Mouse (Mus musculus) cerebellum, adult 11-12 months (tissue): Measurements from ENCODE around the gene Pimreg.
A peak's percentile ranks its signal among the peaks of the same experiment; 100 is the strongest.

Source experiments
- DNase-seq: peaks from one replicate; pipeline ENCODE4 v3.0.0; 2022

Gene Pimreg

GRCm38 (mm10) chr11:72031353-72031752 lies 10.5 kb upstream of the Pimreg start:
- DNase-seq: no peak

GRCm38 (mm10) chr11:72032091-72032490 lies 9.7 kb upstream of the Pimreg start:
- DNase-seq: no peak

GRCm38 (mm10) chr11:72032589-72032988 lies 9.2 kb upstream of the Pimreg start:
- DNase-seq: no peak

- DNase-seq: no peak
Measured at GRCm38 (mm10) chr11:72037409-72037808, 4.4 kb upstream of the Pimreg start, which contains the start of gene Aipl1. Gene Aipl1, minus strand, starts transcription at chr11:72037509.

DNA sequence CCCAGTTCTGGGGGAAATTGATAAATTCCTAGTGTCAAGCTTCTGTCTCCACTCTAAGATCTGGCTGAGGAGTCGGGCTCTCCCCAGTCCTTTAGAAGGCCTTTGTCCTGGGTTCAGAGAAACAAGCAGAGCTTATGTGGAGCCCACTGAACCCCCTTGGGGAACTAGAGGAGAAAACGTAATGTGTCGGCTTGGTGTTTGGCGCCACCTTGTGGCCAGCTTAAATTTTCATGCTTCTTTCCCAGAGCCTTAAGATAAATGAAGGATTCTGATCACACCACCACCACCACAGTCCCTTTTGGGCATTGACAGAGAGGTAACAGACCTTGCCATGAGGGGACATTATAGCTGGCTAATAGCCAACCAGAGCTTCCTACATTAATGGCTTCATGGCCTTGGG lies 3.8 kb upstream of the Pimreg start:
- DNase-seq: no peak

GRCm38 (mm10) chr11:72039599-72040386 lies 2.0 kb upstream of the Pimreg start:
- no peak for DNase-seq

- no peak for DNase-seq
Measured at GRCm38 (mm10) chr11:72041290-72041767, 503 bp upstream of the Pimreg start.

- DNase-seq: no peak
Measured at GRCm38 (mm10) chr11:72042631-72043030, 799 bp downstream of the Pimreg start.

DNA sequence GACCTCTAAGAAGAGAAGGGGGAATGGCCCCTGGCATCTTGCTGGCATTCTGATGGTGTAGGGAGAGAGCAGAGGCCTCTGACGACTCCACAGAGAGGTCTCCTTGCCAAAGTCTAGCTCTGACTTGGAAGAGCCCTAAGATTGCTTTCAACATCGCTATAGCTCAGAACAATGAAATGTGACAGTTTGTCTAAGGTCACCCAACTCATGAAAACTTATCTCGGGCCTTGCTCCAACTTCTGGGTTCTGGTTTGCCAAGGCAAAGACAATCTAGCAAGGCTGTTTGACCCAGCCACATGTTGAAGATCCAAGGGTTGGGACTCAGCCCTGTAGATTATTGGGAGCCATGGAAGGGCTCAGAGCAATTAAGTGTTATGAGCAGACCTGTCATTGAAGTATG lies 2.4 kb downstream of the Pimreg start:
- no peak for DNase-seq

DNA sequence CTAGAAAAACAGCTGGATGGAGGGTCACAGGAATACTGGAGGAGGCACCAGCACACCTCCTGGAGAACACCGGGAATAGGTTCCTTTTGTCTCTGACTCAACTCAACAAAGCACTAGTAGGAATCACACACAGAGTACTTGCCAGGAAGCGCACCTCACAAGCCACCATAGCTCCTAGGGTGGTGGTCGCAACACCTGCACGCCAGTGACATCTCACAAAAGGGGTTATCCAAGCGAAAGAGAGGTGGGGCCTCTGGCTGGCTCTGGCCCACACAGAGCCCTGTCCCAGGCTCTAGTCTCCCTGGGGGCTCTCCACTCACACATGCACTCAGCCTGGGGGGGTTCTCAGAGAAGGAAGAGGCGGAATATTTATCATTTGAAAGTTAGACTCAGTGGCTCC lies 6.9 kb downstream of the Pimreg start:
- no peak for DNase-seq

- no peak for DNase-seq
Measured at GRCm38 (mm10) chr11:72049171-72049759, 7.4 kb downstream of the Pimreg start.

- no peak for DNase-seq
Measured at GRCm38 (mm10) chr11:72050168-72050894, 8.5 kb downstream of the Pimreg start.

DNA sequence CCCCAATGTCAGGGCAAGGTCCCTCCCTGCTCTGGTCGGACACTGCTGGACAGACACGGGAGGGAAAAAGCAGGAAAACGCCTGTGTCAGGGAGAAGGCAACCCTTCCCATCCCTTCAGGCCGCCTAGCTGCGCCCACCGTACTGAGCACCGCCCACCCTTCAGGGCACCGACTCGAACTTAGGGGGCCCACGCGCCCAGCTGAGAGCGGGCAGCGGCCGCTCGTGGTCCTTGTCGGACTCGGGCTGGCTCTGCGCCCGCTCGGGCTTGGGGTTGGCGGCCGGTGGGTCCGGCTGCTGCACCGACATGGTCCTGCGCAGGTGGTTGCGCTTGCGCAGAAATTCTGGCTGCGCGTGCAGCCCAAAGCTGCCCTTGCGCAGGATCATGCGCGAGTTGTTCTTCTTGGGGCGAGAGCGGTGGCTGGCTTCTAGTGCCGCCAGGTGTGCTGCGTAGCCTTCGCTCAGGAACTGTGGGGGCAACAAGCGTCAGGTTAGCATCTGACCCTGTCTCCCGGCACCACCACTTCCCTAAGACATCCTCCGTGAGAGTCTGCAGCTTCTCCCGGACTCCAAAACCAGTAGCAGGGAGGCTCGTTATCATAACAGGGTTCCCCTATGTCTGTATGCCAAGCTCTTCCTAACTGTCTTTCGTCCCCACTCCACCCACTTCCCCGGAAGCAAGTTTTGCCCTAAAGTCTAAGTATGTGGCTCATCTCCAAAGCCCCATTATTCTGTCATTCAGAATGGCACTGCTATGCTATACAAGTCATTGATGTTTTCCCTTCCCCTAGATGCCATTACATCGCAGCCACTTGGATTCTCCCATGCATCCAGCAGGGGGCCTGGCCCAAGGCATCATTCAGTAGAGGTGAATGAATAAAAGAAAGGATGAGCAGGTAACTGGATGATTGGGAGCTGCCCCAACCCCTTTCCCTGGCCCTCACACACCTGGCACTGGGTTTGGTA lies 9.3 kb downstream of the Pimreg start:
- DNase-seq: peak; percentile 35

DNA sequence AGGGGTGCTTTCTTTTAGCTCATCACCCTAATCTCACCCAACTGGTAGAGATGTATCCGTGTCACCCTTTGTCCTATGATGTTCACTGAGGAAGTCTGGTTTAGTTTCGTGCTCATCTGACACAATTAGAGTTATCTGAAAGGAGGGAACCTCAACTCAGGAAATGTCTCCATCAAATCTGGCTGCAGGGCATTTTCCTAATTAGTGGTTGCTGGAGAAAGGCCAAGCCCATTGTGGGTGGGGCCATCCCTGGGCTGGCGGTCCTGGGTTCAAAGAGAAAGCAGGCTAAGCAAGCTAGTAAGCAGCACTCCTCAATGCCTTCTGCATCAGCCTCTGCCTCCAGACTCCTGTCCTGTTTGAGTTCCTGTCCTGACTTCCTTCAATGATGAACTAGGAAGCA lies 10.4 kb downstream of the Pimreg start:
- DNase-seq: no peak

DNA sequence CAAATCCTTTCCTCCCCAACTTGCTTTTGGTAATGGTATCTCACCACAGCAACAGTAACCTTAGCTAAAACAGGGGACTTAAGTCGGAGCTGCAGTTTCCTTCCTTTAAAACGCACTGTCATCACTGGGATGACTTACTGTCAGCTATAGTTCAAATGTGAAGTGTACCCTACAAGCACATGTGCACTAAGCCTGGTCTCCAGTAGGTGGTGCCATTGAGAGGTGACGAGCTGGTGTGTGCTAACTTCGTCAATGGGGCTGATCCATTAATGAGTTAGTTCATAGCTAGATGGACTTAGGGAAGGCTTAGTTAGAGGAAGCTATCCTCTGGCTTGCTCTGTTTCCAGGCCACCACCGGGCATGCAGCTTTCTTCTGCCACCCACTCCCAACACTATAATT lies 10.8 kb downstream of the Pimreg start:
- no peak for DNase-seq

- no peak for DNase-seq
Measured at GRCm38 (mm10) chr11:72055176-72055575, 13.3 kb downstream of the Pimreg start.

DNA sequence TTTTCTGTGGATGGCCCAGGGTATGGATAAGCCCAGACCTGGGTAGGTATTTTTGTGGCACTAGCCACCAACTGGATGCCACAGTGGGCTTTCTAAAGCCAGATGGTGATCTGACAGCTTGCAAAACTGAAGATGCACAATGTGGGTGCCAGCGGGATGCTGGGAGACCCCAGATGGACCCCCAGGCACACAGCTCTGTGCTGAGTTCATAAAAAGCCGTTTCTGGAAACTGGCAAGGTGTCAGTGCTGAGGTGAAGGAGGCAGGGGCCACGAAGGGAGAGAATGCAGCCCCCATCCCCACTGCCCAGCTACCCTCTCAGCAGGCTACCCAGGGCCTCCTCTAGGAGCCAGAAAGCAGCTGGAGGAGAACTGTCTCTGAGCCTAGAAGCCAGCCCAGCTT lies 15.3 kb downstream of the Pimreg start:
- no peak for DNase-seq

DNA sequence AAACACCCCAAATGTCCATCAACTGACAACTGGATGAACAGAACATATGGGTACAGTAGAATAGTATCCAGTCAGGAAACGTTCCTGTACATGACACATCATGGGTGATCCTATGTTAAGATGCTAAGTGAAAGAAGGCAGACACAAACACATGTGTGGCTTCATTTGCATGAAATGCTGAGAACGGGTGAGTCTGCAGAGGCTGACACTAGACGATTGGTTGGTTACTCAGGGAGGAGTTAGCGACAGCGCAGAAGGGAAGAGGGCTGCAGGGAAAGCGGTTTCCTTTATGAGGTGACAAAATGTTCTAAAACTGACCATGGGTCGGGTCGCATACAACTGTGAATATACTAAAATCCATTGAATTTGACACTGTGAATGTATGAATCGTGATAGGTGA lies 18.6 kb downstream of the Pimreg start:
- DNase-seq: no peak

DNA sequence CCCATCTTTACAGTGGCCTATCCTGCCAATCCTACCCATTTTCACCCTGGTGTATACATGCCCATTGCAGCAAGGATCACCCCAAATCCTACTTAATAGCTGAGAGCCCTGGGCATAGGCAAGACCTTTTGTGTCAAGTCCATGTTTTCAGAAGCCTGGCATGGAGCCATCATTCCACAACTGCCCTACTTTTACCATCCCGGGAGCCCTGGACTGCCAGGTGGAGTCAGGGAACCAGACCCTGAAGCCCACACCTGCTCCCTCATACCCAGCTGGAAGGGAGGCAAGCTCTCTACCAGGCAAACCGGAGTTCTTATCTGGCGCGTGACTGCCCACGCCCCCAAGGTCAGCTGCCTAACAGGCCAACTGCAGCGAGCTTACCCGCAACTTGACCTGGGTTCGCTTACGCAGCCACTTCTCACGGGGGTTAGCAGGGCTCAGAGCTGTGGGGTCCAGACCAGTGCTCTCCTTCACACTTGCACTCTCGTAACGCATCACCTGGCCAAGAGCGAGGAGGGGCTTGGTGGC lies 19.3 kb downstream of the Pimreg start:
- DNase-seq: no peak

- no peak for DNase-seq
Measured at GRCm38 (mm10) chr11:72064414-72064813, 22.6 kb downstream of the Pimreg start.

DNA sequence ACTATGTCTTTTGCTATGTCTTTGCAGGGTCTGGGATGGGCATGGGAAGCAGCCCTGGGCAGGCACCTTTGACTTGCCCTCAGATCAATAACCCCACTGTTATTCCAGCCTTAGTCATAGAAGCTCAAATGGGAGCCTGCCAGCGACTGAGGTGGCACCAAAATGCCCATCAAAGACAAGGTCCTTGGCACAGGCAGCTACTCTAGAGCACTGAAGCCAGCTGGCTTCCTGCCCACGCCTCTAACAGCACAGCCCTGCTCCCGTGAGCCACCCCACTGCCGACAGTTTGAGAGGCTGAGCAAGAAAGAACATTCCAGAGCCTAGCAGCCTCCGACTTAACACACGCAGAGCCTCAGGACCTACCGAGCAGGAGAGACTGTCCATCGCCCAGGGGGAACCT lies 23.3 kb downstream of the Pimreg start:
- peak; percentile 85 for DNase-seq

DNA sequence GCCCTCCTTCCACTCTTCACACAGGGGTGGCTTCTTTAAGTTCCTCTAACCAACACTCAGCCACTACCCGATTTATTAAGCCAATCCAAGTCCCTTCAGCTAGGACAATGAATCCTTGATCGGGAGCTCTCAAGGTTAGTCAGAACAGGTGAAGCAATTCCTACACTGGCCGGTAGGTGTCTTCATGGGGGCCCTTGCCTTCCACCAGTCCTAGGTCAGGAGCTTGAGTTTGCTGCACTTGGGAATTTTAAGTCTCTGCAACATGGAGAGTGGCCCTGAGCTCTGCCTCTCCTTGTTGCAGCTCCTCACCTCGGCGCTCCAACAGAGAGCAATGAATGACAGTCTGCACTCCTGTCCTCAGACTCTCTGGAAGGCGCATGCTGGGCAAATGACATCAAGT lies 24.5 kb downstream of the Pimreg start:
- DNase-seq: no peak
